Mouse (Mus musculus) thymus, postnatal 25 days (tissue): ENCODE measurements around the gene Tedc1.
"Not testable (repeated sequence)": the region's sequence is repeated elsewhere in the genome, so short reads cannot be mapped to it uniquely, and the experiment has no call there.

Experiments used
- DNase-seq: peaks from one replicate; pipeline ENCODE4 v3.0.0; 2022

Gene Tedc1

GRCm38 (mm10) chr12:113155076-113155771, 997 bp upstream of the Tedc1 start:
- DNase-seq = peak; percentile 74

DNA sequence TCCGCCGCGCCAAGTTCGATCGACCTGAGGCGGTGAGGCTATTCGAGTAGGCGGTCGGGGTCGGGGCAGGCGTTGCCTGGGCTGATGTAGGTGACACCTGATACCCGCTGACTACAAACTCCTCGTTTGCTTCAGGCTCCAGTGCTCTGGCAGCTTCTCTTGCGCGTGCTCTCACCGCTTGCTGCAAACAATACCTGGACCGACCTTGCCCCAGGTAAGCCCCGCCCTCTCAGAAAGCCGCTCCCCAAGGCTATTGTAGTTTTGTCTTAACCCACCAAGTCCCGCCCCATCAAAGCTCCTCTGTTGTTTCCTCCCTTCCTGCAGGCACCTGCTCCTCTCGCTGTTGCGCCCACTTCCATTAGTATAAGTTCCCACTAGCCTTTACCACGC, 314 bp downstream of the Tedc1 start:
- peak; percentile 66 for DNase-seq

- no peak for DNase-seq
Measured at GRCm38 (mm10) chr12:113157002-113157401, 781 bp downstream of the Tedc1 start.

DNA sequence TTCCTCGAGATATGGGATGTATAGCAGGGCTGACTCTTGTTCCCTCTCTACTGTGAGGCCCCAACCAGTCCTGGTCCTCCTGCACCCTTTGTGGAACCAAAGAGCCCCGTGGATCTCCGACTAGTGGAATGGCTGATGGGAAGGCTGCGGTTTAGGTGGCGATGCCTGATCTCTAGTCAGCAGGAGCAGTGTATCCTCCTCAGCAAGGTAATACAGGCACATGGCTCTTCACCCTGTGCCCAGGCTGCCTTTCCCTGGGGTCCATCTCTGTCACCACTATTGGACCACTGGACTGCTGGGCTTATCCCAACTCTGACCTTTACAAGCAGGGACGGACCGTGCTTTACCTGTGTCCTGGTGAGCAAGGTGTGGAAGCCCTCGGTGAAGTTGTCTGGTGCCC, 1.3 kb downstream of the Tedc1 start:
- DNase-seq = no peak

GRCm38 (mm10) chr12:113157971-113158370, 1.8 kb downstream of the Tedc1 start:
- DNase-seq = no peak

GRCm38 (mm10) chr12:113163561-113164006, 7.4 kb downstream of the Tedc1 start:
- DNase-seq = no peak

DNA sequence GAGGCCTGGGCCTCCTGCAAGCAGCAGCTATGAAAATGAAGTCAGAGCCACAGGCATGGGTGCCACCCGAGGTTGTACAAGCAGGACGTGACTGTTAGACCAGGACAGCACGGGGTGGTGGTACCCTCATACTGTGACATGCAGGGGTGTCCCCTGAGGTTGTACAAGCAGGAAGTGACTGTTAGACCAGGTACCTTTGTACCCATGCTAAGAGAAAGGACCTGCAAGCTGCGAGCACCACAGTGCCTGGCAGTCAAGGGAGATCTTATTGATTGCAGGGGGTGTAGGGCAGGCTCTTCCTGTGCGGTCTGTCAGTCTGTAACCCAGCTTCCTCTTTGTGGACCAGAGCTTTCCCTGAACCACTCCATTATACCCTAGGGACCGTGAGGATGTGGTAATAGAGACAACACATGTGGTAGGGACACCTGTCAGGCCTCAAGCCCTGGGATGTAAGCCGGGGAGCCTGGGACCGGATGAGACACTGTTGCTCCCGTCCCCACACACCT, 11.9 kb downstream of the Tedc1 start:
- DNase-seq = peak; percentile 55

DNA sequence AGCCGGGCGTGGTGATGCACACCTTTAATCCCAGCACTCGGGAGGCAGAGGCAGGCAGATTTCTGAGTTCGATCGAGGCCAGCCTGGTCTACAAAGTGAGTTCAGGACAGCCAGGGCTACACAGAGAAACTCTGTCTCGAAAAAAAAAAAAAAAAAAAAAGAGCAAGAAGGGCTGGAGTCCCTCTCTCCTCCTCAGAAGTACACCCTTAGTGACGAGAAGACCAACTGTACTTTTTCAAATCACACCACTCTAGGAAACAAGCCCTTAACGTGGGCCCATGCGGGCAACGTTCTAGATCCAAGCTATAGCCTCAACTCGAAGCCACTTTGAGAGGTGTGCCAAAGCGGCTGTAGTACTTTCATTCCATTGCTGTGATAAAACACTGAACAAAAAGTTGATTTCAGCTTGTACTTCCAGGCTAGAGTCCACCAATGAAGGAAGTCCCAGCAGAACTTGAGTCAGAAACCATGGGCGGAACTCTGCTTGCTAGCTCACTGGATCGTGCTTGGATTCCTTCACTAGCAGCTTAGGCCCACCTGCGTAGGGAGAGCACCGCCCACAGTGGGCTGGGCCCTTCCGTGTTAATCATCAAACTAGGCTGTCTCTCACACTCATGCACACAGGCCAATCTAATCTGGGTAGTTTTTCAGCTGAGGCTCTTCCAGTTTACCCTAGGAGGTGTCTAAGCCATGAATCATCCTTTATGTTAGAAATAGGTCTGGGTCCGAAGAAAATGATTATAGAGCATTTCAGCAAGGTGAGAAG, 20.9 kb downstream of the Tedc1 start:
- no peak for DNase-seq

GRCm38 (mm10) chr12:113181020-113181419, 24.8 kb downstream of the Tedc1 start:
- no peak for DNase-seq

DNA sequence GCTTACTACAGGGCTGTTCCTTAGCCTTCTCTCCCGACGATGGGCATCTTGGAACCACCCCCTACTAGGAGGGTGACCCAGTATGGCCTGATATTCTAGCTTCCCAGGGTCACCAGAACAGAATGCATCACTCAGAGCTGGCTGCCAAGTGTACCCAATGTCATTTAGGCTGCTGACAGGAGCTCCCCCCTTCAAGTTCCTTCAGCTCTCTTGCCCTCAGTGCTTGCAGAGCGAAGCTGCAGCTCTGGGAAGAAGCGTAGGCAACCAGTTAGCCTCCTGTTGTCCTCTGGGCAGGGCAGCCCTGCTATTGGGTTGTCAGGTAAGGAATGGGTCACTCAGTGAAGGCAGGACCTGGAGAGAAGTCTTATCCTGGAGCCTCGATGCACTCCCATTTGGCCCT, 28.7 kb downstream of the Tedc1 start:
- peak; percentile 23 for DNase-seq

GRCm38 (mm10) chr12:113185442-113186291, 29.4 kb downstream of the Tedc1 start, which contains the start of gene Tmem121:
Gene Tmem121, plus strand, starts transcription at chr12:113185930.
- DNase-seq = peak; percentile 54

DNA sequence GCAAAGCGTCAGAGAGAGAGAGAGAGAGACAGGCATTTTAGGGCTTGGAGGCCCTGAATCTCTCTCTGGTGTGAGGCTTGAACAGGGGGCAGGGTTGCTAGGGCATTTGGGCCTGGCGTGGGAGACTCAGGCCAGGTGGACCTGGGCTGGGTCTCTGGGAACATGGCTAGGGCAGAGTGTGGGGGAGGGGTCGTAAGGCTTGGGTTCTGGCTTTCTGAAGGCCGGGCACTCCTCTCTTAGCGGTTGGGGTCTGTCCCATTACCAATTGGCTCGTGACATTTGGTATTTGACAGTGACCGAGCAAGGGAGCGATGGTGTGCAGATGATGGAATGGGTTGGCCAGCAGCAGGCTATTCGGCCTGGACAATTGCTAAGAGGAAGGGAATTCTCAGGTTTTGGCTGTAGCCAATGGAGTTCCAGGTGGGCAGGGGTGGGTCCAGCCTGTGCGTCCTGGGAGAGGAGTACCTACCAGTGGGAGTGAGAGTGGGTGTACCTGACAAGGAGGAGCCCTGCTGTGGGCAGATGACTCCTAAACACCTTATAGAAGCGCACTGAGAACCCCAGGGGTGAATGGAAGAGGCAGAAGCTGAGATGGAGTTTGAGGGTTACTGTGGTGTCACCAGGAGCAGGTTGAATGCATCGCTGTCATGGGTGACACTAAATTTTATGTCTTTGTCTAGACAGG, 30.2 kb downstream of the Tedc1 start:
- peak; percentile 16 for DNase-seq

GRCm38 (mm10) chr12:113187011-113187375, 30.8 kb downstream of the Tedc1 start:
- no peak for DNase-seq

DNA sequence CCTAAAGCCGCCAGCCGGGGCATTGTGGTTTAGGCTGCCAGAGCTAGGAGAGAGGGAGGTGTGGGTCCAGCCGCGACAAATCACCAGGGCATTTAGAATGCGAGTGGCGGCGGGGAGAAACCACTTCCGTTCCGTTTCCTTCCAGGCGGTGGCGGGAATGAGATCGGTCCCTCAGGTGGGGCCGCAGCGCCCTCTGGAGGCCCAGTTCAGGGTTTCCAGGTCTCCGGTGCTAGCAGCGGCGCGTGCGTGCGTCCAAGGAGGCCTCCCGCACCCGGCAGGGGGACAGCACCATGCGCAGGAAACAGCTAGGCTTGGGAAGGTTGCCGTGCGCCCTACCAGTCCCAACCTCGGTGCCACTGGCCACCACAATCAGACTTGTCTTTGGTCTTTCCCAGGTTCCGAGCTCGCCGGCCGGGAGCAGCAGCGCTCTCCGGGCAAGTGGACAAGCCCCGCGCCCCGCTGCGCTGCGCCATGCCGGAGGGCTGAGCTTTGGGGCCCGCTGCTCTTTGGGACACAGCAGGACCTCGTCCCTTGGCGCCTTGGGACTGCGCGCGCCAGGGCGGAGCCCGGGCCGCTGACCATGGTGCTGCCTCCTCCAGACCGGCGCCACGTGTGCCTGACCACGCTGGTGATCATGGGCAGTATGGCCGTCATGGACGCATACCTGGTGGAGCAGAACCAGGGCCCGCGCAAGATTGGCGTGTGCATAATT, 31.5 kb downstream of the Tedc1 start:
- DNase-seq = peak; percentile 92

DNA sequence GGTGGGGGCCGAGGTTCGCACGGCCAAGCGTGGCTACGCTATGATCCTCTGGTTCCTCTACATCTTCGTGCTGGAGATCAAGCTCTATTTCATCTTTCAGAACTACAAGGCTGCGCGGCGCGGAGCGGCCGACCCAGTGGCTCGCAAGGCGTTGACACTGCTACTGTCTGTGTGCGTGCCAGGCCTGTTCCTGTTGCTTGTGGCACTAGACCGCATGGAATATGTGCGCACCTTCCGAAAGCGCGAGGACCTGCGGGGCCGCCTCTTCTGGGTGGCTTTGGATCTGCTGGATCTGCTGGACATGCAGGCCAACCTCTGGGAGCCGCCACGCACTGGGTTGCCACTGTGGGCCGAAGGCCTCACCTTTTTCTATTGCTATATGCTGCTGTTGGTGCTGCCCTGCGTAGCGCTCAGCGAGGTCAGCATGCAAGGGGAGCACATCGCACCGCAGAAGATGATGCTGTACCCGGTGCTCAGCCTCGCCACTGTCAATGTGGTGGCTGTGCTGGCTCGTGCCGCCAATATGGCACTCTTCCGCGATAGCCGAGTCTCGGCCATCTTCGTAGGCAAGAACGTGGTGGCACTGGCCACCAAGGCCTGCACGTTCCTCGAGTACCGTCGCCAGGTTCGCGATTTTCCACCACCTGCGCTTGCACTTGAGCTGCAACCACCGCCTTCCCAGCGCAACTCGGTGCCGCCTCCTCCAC, 32.3 kb downstream of the Tedc1 start:
- DNase-seq = no peak

DNA sequence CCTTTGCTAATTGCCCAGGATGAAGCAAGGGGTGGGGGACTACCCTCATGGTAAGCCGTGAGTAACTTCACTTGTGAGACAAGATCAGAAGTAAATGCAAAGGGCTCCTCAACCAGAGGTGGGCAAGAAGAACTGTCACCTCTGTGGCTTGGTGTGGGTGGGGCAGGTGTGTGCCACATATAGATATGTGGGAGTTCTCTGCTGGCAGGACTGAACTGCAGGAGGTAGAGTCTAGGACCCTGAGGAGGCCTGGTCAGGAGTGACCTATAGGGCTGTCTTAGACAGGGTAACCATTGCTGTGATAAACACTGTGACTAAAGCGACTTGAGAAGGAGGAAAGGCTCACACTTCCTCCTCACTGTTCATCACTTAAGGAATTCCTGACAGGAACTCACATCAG, 37.2 kb downstream of the Tedc1 start:
- DNase-seq = no peak

DNA sequence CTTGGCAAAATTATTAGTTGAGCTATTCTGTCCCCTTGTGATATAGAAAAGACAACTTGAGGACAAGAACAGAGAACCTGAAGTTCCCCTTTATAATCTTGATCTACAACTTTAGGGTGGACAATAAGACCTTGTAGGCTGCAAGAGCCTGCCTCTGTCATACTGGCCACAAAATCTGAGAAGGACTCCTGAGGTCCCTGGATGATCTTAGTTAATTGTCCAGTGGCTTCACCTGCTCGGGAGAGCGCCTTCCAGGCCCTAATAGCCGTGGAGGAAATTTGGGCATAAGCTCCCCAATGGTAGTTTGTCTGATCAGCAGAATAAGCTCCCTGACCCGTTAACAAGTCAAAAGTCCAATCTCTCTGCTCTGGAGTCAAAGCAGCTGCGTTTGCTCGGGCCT, 42.9 kb downstream of the Tedc1 start:
- not testable (repeated sequence) for DNase-seq

DNA sequence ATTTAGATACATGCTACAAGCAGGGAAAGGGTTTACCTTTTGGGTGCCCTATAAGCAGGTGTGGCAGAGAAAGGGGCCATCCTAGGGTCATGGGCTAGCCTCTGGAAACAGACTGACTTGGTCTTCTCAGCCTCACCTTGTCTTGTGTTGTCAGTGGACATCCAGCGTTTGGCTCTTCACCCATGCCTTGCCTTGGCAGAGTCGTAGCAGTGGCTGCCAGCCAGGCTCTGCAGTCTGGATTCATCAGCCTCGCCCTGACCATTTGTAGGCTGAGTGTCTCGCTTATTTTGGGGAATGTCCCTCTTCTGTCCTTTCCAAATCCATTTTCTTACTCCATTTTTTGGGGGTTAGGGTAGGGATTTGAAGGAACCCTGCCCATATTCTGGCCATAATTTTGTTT, 45.1 kb downstream of the Tedc1 start:
- DNase-seq = no peak

- DNase-seq = no peak
Measured at GRCm38 (mm10) chr12:113202008-113202407, 45.8 kb downstream of the Tedc1 start.

- no peak for DNase-seq
Measured at GRCm38 (mm10) chr12:113203522-113203921, 47.3 kb downstream of the Tedc1 start.

GRCm38 (mm10) chr12:113205251-113205942, 49.2 kb downstream of the Tedc1 start:
- no peak for DNase-seq
